Mouse (Mus musculus) G1E (cell line): ENCODE data around the gene Atp8b4.

Experiments used
- CTCF ChIP-seq: IDR thresholded peaks from 2 replicates; pipeline ENCODE4 v1.5.1; 2012; ENCODE audit warnings: low read depth, low read length, inconsistent platforms, mixed read lengths
- GATA2 ChIP-seq: IDR thresholded peaks from 2 replicates; pipeline ENCODE4 v1.6.1; 2012; ENCODE audit warnings: low read depth, low read length, inconsistent platforms, borderline replicate concordance
- POLR2AphosphoS5 ChIP-seq: IDR thresholded peaks from 2 replicates; pipeline ENCODE4 v1.6.1; 2012; ENCODE audit warnings: low read depth, low read length, inconsistent platforms; ENCODE audit not compliant: insufficient replicate concordance
- TAL1 ChIP-seq: conservative IDR thresholded peaks from 2 replicates; pipeline ENCODE4 v1.6.1; 2012; ENCODE audit warnings: low read depth, low read length, inconsistent platforms, mixed read lengths

DNA sequence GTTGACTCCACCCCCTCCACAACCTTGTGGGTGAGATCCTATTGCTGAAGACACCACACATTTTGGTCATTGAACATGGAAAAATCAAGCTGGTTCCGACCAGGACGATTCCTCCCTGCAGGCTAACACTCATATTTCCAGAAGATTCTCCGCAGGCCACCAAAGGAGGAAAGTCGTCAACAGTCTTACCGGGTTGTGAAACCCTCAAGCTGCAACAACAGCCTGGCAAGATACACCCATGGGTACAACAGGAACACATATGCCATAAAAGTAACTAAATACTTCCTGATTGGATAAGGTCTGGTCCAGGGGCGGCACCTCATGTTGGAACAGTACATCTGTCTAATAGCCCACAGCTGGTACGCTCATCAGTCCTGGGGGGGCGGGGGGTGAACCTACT lies 159.0 kb downstream of the Atp8b4 start:
- TF ChIP-seq CTCF (no peak), TAL1 (no peak), GATA2 (no peak), POLR2AphosphoS5 (no peak)
